In genomic region chr15:88244606-88245005, GRCm38 (mm10) we compare ENCODE assay signal across 21 mouse cellular contexts.
DNase-seq lines count a peak whose midpoint lies in the region.
"Had no signal": no experiment of that assay in that cellular context is flagged by ENCODE, and none has a peak within 500 bp of the region (broad histone marks: within the 10 kb centered on the region; RNA-seq: fewer than 3 reads in every experiment).

No protein-coding gene starts in this region.

- H3K4me1 ChIP-seq in midbrain, embryonic 10.5 days, result peaks cover 13% of the 10 kb centered on the region
- H3K4me1 ChIP-seq: heart, embryonic 15.5 days had no signal

- intact Hi-C loops in left cerebral cortex, postnatal 4 days (cut with DNase I), result no loop called here

- no peak overlapping the region for H3K27ac ChIP-seq in midbrain, embryonic 10.5 days (replicated peaks)
- H3K27ac ChIP-seq: embryonic facial prominence, embryonic 10.5 days; heart, embryonic 15.5 days; hindbrain, embryonic 14.5 days had no signal

- no peak overlapping the region for H3K4me3 ChIP-seq in midbrain, embryonic 10.5 days
- H3K4me3 ChIP-seq: embryonic facial prominence, embryonic 10.5 days; heart, embryonic 15.5 days had no signal

- peak; percentile 4 to 30 for DNase-seq in left cerebral cortex, adult 18-20 months (ENCODE audit: low spot score in 2 of 2)
- DNase-seq in left cerebral cortex, postnatal 4 days, result no peak
- peak; percentile 26 to 47 for DNase-seq in right cerebral cortex, postnatal 10 days (ENCODE audit: low spot score in 2 of 2)
- DNase-seq in right cerebral cortex, adult 18-20 months, result no peak
- DNase-seq in layer of hippocampus, adult 8-10 months (ENCODE audit: low spot score in 2 of 2), result peak; percentile 30 to 41
- DNase-seq in right cerebral cortex, postnatal 36 days (ENCODE audit: low spot score in 2 of 2), result peak; percentile 13 to 44
- no peak for DNase-seq in midbrain, embryonic 10.5 days (ENCODE audit: low spot score)
- no peak for DNase-seq in urinary bladder, postnatal 25 days (ENCODE audit: low spot score)
- DNase-seq: adrenal gland, postnatal 36 days; cerebellum, adult 11-12 months; cerebellum, postnatal 10 days; forebrain, postnatal 0 days; gastrocnemius, postnatal 36 days; heart, postnatal 4 days; kidney, adult 18-20 months; kidney, postnatal 4 days; lung, postnatal 4 days; thymus, postnatal 14 days had no signal

- no peaks in the 10 kb centered on the region for H3K36me3 ChIP-seq in midbrain, embryonic 10.5 days
- H3K36me3 ChIP-seq: embryonic facial prominence, embryonic 10.5 days; heart, embryonic 15.5 days had no signal

- H3K27me3 ChIP-seq in midbrain, embryonic 10.5 days (ENCODE audit: low read depth, poor library complexity, severe bottlenecking), result peaks cover 12% of the 10 kb centered on the region

- 94% methylated on average over 13 of the region's 13 CpGs for WGBS in midbrain, embryonic 10.5 days

- H3K9me3 ChIP-seq in midbrain, embryonic 10.5 days (replicated peaks), result no peaks in the 10 kb centered on the region
- H3K9me3 ChIP-seq: embryonic facial prominence, embryonic 10.5 days; heart, embryonic 15.5 days had no signal

Comparison
In these comparisons a context has a peak if more than half of its experiments do, and no peak if none do; other contexts are left out.
1. DNase-seq: peak in left cerebral cortex, adult 18-20 months (2 of 2), right cerebral cortex, postnatal 10 days (2 of 2), layer of hippocampus, adult 8-10 months (2 of 2) and right cerebral cortex, postnatal 36 days (2 of 2); none in left cerebral cortex, postnatal 4 days (single experiment), right cerebral cortex, adult 18-20 months (single experiment), midbrain, embryonic 10.5 days (single experiment) and urinary bladder, postnatal 25 days (single experiment).